Mouse (Mus musculus) bone marrow macrophage, adult 2 months (primary cell): ENCODE results near the gene Adgrl3.

Experiments used
- CTCF ChIP-seq: IDR thresholded peaks from 2 replicates; pipeline ENCODE4 v1.5.1; 2012; ENCODE audit warnings: low read depth, mild to moderate bottlenecking, low read length, moderate library complexity
- POLR2A ChIP-seq: IDR thresholded peaks from 2 replicates; pipeline ENCODE4 v1.6.1; 2012; ENCODE audit warnings: mild to moderate bottlenecking, low read depth, low read length, borderline replicate concordance

- no peak for TF ChIP-seq CTCF
- TF ChIP-seq POLR2A = no peak
These were observed 140.5 kb downstream of the Adgrl3 start for GRCm38 (mm10) chr5:81160431-81160830.
